Mouse (Mus musculus) myocyte (in vitro differentiated cells): Measurements from ENCODE around the gene Fam168a.

Experiments used
- CEBPB ChIP-seq: IDR thresholded peaks from 2 replicates; pipeline ENCODE4 v1.6.1; 2011; ENCODE audit warnings: mild to moderate bottlenecking, moderate library complexity; ENCODE audit not compliant: poor library complexity, insufficient read depth, severe bottlenecking
- E2F4 ChIP-seq: IDR thresholded peaks from one replicate; pipeline ENCODE4 v1.6.1; 2011; ENCODE audit warnings: mild to moderate bottlenecking, control low read depth, moderate library complexity; ENCODE audit not compliant: insufficient read depth
- MAX ChIP-seq: IDR thresholded peaks from one replicate; pipeline ENCODE4 v1.6.1; 2011; ENCODE audit warnings: low read depth, mild to moderate bottlenecking, control low read depth
- MYOD1 ChIP-seq, 3 experiments: IDR thresholded peaks; one replicate each; pipeline ENCODE4 v1.6.1; 2011; ENCODE audit warnings: control low read depth in 2 of 3, low read depth in 2 of 3, mild to moderate bottlenecking in 2 of 3, moderate library complexity in 1 of 3; ENCODE audit not compliant: insufficient read length in 2 of 3, control insufficient read depth in 1 of 3
- MYOG ChIP-seq, 3 experiments: IDR thresholded peaks; one replicate each; pipeline ENCODE4 v1.6.1; 2011; ENCODE audit warnings: control low read depth in 2 of 3, low read depth in 2 of 3, mild to moderate bottlenecking in 2 of 3; ENCODE audit not compliant: insufficient read length in 2 of 3, control insufficient read depth in 1 of 3, insufficient read depth in 1 of 3
- POLR2A ChIP-seq: IDR thresholded peaks from one replicate; pipeline ENCODE4 v1.6.1; 2011; ENCODE audit warnings: low read depth, mild to moderate bottlenecking, control low read depth, moderate library complexity; ENCODE audit not compliant: insufficient read length
- REST ChIP-seq: IDR thresholded peaks from one replicate; pipeline ENCODE4 v1.6.1; 2011; ENCODE audit warnings: mild to moderate bottlenecking, control low read depth, moderate library complexity; ENCODE audit not compliant: insufficient read depth, insufficient read length
- TCF12 ChIP-seq: IDR thresholded peaks from one replicate; pipeline ENCODE4 v1.6.1; 2011; ENCODE audit warnings: mild to moderate bottlenecking, control low read depth; ENCODE audit not compliant: poor library complexity, insufficient read depth, severe bottlenecking
- USF1 ChIP-seq: IDR thresholded peaks from one replicate; pipeline ENCODE4 v1.6.1; 2011; ENCODE audit warnings: low read depth, mild to moderate bottlenecking, control low read depth, moderate library complexity

- TF ChIP-seq POLR2A (no peak), TCF12 (no peak), E2F4 (no peak), MYOG (IDR thresholded peaks at IDR 0.05; ENCODE audit: control insufficient read depth in 1 of 3, insufficient read depth in 1 of 3, insufficient read length in 2 of 3, low read depth in 2 of 3) (no peak), CEBPB (no peak), REST (no peak), MYOD1 (IDR thresholded peaks at IDR 0.05; ENCODE audit: control insufficient read depth in 1 of 3, insufficient read length in 2 of 3, low read depth in 2 of 3) (no peak), USF1 (no peak), MAX (no peak)
These were observed 122.1 kb downstream of the Fam168a start for GRCm38 (mm10) chr7:100828549-100828948.
